Mouse (Mus musculus): ENCODE data around the gene Bcl6. TPM values are rescaled to one million over a fixed set of nuclear protein-coding genes. Genes with fewer than 3 reads are reported as not detected.

Gene Bcl6
- polyA plus RNA-seq, 1 experiment from 2014 or later = 0.02 TPM

DNA sequence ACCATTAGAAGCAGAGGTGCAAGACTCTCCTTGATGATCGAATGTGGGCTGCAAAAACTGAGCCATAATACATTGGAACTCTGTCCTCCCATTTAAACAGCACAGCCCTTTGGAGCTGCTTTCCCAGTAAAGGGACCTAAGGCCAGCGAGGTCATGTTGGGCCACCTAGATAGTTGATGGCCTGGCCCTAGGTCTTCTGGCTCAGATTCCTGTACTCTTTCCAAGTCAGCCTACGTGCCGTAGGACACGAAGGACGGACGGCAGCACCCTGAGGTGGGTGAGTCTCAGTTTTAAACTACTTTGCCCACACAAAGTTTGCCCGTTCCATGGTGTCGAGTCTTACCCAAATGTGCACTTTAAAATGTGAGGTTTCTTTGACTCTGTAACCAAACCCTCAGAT lies 9.2 kb downstream of the Bcl6 start:
- no peak for DNase-seq (ENCODE audit: low spot score)
- peaks cover 72% of the 10 kb centered on the region for H3K27me3 ChIP-seq (ENCODE audit: low read depth, poor library complexity, severe bottlenecking)
- H3K36me3 ChIP-seq = no peaks in the 10 kb centered on the region
- H3K4me3 ChIP-seq = no peak overlapping the region
- H3K27ac ChIP-seq (replicated peaks) = no peak overlapping the region
- H3K9me3 ChIP-seq (replicated peaks) = no peaks in the 10 kb centered on the region
- 87% methylated on average over 9 of the region's 9 CpGs for WGBS
- peaks cover 39% of the 10 kb centered on the region for H3K4me1 ChIP-seq

DNA sequence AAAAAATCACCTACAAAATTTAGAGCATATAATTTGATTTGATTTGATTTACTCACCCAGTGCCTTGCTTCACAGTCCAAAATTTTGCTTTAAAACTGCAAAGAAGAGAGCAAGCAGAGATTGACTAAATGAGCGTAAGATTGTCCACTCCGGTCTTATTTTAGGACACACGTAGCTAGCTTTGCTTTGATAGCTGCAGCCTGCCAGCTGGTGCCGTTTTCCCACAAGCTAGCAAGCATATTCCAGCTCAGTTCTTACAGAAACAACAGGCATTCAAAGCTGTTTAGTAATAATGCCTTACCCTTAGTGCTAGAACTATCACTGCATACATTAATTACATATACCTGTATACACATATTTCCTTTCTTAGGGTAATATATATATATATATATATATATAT lies 10.2 kb downstream of the Bcl6 start:
- 83% methylated on average over 4 of the region's 4 CpGs for WGBS
- Histone ChIP-seq H3K9me3 (replicated peaks) (no peaks in the 10 kb centered on the region), H3K36me3 (no peaks in the 10 kb centered on the region), H3K27me3 (ENCODE audit: low read depth, poor library complexity, severe bottlenecking) (peaks cover 64% of the 10 kb centered on the region), H3K27ac (replicated peaks) (no peak overlapping the region), H3K4me3 (no peak overlapping the region), H3K4me1 (peaks cover 30% of the 10 kb centered on the region)
- DNase-seq (ENCODE audit: low spot score) = no peak

DNA sequence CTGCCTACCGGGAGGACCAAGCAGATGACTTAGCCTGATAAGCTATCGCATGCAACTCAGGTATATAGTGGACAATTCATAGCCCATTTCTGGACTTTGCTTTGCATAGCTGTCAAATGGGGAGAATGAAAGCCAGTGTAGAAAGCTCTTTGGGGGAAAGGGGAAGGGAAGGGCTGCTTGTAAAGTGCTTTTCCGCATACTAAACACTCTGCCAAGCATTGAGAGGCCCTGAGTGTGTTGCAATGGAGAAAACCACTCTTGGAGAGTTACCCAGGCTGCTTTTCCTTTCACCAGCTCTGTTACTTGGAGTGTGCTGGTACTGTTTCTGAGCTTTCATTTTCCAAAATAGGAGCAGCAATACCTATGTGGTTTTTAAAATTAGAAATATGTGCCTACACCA lies 10.9 kb downstream of the Bcl6 start:
- H3K4me1 ChIP-seq = peaks cover 28% of the 10 kb centered on the region
- peaks cover 57% of the 10 kb centered on the region for H3K27me3 ChIP-seq (ENCODE audit: low read depth, poor library complexity, severe bottlenecking)
- no peak overlapping the region for H3K27ac ChIP-seq (replicated peaks)
- WGBS = 78% methylated on average over 3 of the region's 3 CpGs
- no peak for DNase-seq (ENCODE audit: low spot score)
- no peaks in the 10 kb centered on the region for H3K36me3 ChIP-seq
- H3K4me3 ChIP-seq = no peak overlapping the region
- H3K9me3 ChIP-seq (replicated peaks) = no peaks in the 10 kb centered on the region

DNA sequence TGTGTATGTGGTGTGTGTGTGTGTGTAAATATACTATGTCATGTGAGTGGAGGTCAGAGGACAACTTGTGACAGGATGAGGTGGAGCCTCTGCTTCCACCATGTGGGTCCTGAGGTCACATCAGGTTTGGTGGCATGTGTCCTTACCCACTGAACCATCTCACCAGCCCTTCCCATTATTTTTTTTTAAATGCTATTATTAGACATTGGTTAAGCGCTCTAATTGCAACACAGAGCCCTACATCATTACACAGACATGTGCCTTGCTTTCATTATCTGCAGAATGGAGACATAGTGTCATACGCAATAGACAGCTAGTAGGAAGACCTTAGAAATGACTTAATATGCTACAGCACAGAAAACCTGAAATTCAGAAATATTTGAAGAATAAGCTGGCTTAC lies 12.5 kb downstream of the Bcl6 start:
- no peak overlapping the region for H3K27ac ChIP-seq (replicated peaks)
- DNase-seq (ENCODE audit: low spot score) = no peak
- H3K4me3 ChIP-seq = no peak overlapping the region
- peaks cover 22% of the 10 kb centered on the region for H3K4me1 ChIP-seq
- H3K9me3 ChIP-seq (replicated peaks) = no peaks in the 10 kb centered on the region
- peaks cover 43% of the 10 kb centered on the region for H3K27me3 ChIP-seq (ENCODE audit: low read depth, poor library complexity, severe bottlenecking)
- WGBS = 92% methylated on average over 2 of the region's 2 CpGs
- H3K36me3 ChIP-seq = no peaks in the 10 kb centered on the region

DNA sequence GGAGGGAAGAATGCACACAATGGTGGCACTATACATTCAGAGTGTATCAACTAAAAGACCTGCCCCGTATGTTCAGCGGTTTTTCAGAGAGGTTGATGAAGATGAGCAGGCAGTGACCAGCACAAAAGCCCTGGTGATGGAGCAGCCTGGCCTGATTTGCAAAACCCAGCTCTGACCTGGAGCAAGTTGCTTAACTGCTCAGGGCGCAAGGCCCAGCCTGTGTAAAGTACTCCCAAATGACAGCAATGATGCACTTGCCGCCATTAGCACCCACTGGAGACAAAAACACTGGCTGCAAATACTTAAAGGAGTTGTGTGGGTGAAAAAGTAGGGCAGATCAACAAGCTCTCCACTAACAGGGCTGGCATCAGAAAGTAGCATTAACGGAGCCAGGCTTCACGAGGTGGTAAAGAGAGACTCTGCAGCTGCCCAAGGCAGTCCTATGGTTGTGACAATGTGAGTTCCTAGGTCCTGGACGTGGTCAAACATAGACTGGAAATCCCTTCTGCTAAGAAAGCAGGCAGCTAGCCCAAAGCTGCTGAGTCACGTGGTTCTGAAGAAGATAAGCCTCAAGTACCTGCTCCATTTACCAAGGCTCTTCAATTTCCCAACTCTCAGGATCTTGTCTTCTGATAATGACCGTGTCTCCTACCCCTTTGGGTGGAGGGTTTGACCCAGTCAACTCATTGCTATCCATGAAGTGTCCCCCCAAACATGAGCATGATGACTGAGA lies 14.9 kb downstream of the Bcl6 start:
- H3K27ac ChIP-seq (replicated peaks) = no peak overlapping the region
- no peaks in the 10 kb centered on the region for H3K36me3 ChIP-seq
- DNase-seq (ENCODE audit: low spot score) = no peak
- H3K4me3 ChIP-seq = no peak overlapping the region
- WGBS = 90% methylated on average over 9 of the region's 9 CpGs
- H3K9me3 ChIP-seq (replicated peaks) = no peaks in the 10 kb centered on the region
- H3K27me3 ChIP-seq (ENCODE audit: low read depth, poor library complexity, severe bottlenecking) = peaks cover 19% of the 10 kb centered on the region
- H3K4me1 ChIP-seq = peaks cover 19% of the 10 kb centered on the region

DNA sequence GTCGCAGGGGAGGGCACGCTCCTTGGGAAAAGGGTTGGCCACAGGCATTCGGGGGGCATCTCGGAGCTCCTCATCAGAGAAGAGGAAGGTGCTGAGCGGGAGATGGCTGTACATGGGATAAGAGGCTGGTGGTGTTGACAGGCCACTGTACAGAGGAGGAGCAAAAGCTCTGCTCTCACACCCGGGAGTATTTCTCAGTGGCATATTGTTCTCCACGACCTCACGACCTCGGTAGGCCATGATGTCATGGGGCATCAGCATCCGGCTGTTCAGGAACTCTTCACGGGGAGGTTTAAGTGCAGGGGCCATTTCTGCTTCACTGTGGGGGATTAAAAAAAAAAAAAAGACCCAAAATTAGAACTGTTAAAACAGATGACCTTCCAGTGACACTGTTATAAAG lies 15.8 kb downstream of the Bcl6 start:
- Histone ChIP-seq H3K27me3 (ENCODE audit: low read depth, poor library complexity, severe bottlenecking) (peaks cover 11% of the 10 kb centered on the region), H3K9me3 (replicated peaks) (no peaks in the 10 kb centered on the region), H3K36me3 (no peaks in the 10 kb centered on the region), H3K4me1 (peaks cover 19% of the 10 kb centered on the region), H3K4me3 (no peak overlapping the region), H3K27ac (replicated peaks) (peak overlapping the region; percentile 33; the same call in 1 of the 2 replicates)
- DNase-seq (ENCODE audit: low spot score) = no peak
- WGBS = 82% methylated on average over 11 of the region's 11 CpGs

DNA sequence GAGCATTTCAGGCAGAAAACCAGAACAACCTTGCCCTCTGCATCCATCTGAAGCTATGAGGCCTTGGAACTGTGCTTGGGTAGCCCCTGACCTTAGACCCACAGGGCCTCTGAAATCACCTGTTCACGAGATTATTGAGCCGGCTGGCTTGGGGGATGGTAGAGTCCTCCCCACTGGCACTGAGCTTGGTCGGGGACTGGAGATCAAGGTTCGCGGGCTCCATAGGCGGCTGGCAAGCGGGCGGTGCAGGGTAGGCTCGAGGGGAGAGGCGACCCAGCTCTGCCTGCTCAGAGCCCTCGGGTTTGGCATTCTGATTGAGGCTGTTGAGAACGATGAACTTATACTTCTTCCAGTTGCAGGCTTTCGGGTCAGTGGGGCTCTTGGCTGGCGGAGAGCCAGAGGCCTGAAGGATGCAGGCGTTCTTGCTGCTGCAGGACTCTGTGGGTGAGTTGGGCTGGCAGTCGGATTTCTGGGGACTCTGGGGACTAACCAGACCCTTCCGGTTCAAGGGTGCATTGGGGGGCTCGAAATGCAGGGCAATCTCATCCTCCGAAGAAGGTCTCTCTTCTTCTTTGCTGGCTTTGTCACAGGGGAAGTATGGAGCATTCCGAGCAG lies 16.4 kb downstream of the Bcl6 start:
- no peak overlapping the region for H3K27ac ChIP-seq (replicated peaks)
- 80% methylated on average over 20 of the region's 20 CpGs for WGBS
- no peak overlapping the region for H3K4me3 ChIP-seq
- no peaks in the 10 kb centered on the region; the same call in 1 of the 2 replicates for H3K9me3 ChIP-seq (replicated peaks)
- H3K4me1 ChIP-seq = peaks cover 19% of the 10 kb centered on the region
- peaks cover 4% of the 10 kb centered on the region; the same call in 1 of the 2 replicates for H3K27me3 ChIP-seq (ENCODE audit: low read depth, poor library complexity, severe bottlenecking)
- no peaks in the 10 kb centered on the region for H3K36me3 ChIP-seq
- DNase-seq (ENCODE audit: low spot score) = no peak

DNA sequence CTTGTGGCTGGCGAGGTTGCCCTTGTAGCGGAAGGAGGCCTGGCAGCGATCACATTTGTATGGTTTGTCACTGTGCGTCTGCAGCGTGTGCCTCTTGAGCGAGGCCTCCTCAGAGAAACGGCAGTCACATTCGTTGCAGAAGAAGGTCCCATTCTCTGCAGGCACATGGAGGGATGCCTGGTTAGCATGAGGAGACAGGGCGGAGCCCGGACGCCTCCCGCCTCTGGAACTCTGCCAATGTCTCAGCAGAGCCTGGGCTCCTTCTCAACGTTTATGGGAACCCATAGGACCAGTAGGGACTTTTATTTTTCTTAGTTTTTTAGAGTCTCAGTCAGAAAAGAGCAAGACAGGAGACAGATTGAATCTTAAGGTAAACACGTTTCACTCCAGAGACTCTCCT lies 18.7 kb downstream of the Bcl6 start:
- WGBS = 86% methylated on average over 14 of the region's 14 CpGs
- H3K4me3 ChIP-seq = no peak overlapping the region
- DNase-seq (ENCODE audit: low spot score) = no peak
- H3K4me1 ChIP-seq = peaks cover 21% of the 10 kb centered on the region
- H3K27me3 ChIP-seq (ENCODE audit: low read depth, poor library complexity, severe bottlenecking) = 0 out of 2 replicates have a peak, but pooled peaks cover 3% of the 10 kb centered on the region
- no peaks in the 10 kb centered on the region; the same call in 1 of the 2 replicates for H3K9me3 ChIP-seq (replicated peaks)
- no peaks in the 10 kb centered on the region for H3K36me3 ChIP-seq
- no peak overlapping the region for H3K27ac ChIP-seq (replicated peaks)

DNA sequence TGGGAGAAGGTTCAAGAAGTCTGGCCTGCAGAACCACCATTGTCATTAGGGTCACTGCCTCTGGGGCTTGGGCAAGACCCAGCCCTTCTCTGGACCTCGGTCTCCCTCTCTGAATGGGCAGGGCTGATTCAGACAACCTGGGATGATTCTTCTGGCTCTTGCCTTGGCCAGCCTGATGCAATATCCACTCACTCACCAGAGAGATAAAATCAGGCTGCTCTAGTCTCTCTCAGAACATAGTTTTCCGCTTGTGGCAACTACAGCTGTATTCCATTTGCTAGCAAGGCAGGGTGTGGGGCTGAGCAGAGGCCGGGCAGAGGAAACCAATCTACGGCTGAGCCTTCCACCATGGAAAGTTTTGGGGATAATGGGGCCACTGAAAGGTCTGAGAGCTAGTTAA lies 19.8 kb downstream of the Bcl6 start:
- DNase-seq (ENCODE audit: low spot score) = no peak
- peaks cover 31% of the 10 kb centered on the region for H3K4me1 ChIP-seq
- no peak overlapping the region for H3K27ac ChIP-seq (replicated peaks)
- no peak overlapping the region for H3K4me3 ChIP-seq
- no peaks in the 10 kb centered on the region for H3K27me3 ChIP-seq (ENCODE audit: low read depth, poor library complexity, severe bottlenecking)
- H3K9me3 ChIP-seq (replicated peaks) = no peaks in the 10 kb centered on the region; the same call in 1 of the 2 replicates
- no peaks in the 10 kb centered on the region for H3K36me3 ChIP-seq
- 71% methylated on average over 4 of the region's 4 CpGs for WGBS

DNA sequence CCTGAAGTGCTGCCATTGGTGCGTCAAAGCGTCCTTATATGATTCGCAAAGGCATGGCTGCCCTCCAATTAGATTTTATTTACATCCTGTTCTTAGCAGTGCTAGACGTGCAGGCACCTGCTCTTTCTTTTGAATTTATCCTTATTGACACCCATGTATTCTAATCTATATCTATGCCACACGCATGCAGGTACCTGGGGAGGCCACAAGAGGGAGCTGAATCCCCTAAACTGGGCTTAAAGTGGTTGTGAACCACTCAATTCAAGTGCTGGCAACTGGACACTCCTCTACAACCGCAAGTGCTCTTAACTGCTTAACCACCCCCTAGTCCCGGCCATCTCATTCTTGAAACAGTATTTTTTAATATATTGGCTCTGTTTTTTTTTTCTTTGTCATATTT lies 21.4 kb downstream of the Bcl6 start:
- Histone ChIP-seq H3K9me3 (replicated peaks) (no peaks in the 10 kb centered on the region; the same call in 1 of the 2 replicates), H3K27me3 (ENCODE audit: low read depth, poor library complexity, severe bottlenecking) (no peaks in the 10 kb centered on the region), H3K36me3 (no peaks in the 10 kb centered on the region), H3K4me3 (no peak overlapping the region), H3K4me1 (peaks cover 26% of the 10 kb centered on the region), H3K27ac (replicated peaks) (no peak overlapping the region)
- WGBS = 81% methylated on average over 7 of the region's 7 CpGs
- DNase-seq (ENCODE audit: low spot score) = no peak

DNA sequence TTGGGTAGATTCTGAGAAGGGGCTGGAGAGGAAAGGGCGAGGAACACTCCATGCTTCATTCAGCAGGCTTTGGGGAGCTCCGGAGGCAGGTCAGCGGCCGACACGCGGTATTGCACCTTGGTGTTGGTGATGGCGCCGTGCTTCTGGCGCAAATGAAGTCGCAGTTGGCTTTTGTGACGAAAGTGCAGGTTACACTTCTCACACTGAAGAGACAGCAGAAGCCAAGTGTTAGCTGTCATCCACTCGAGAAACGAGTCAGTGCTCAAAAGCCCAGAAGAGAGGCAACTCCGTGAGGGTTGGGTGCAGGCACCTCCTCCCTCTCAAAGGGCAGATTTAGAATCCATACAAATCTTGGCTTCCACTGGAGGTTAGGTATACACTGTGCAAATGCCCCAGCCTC lies 22.6 kb downstream of the Bcl6 start:
- H3K36me3 ChIP-seq = no peaks in the 10 kb centered on the region
- no peaks in the 10 kb centered on the region; the same call in 1 of the 2 replicates for H3K9me3 ChIP-seq (replicated peaks)
- peaks cover 23% of the 10 kb centered on the region for H3K4me1 ChIP-seq
- 90% methylated on average over 14 of the region's 14 CpGs for WGBS
- H3K27ac ChIP-seq (replicated peaks) = no peak overlapping the region
- H3K4me3 ChIP-seq = no peak overlapping the region
- no peak for DNase-seq (ENCODE audit: low spot score)
- H3K27me3 ChIP-seq (ENCODE audit: low read depth, poor library complexity, severe bottlenecking) = no peaks in the 10 kb centered on the region

DNA sequence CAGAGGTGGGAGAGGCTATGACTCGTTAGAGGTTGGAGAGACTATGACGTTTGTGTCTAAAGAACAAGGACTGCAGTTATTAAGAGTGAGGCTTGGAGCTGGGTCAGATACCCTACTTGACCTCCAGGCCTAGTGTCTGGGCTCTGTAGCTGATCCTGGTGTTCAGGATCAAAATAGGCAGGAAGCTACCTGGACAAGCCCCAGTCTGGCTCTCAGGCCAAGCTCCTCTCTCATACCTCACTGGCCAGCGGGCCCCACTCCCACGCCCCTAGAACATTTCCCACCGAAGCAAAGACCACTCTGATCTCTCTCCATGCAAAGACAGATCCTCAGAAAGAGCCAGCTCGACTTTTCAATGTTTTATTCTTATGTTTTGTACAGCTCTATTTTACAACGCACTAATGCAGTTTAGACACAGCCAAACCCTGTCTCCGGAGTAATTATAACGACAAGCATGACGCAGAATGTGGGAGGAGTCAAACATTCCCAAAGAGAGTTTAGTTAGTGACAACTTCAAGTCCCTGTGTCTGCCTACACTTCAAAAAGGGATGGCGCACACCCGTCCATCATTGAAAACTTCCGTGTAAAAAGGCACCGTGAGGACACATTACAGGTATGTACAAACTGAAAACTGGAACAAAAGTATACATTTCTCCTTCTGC lies 23.8 kb downstream of the Bcl6 start:
- peaks cover 23% of the 10 kb centered on the region for H3K4me1 ChIP-seq
- WGBS = 81% methylated on average over 14 of the region's 14 CpGs
- no peak overlapping the region for H3K4me3 ChIP-seq
- no peak overlapping the region for H3K27ac ChIP-seq (replicated peaks)
- H3K9me3 ChIP-seq (replicated peaks) = no peaks in the 10 kb centered on the region; the same call in 1 of the 2 replicates
- no peaks in the 10 kb centered on the region for H3K27me3 ChIP-seq (ENCODE audit: low read depth, poor library complexity, severe bottlenecking)
- no peak for DNase-seq (ENCODE audit: low spot score)
- no peaks in the 10 kb centered on the region for H3K36me3 ChIP-seq
